Mouse (Mus musculus) liver, postnatal 0 days (tissue): ENCODE data around the gene Snx20.

Source experiments
- CTCF ChIP-seq: sonication (generic); IDR thresholded peaks from 2 replicates; pipeline ENCODE4 v1.5.1; 2016; ENCODE audit warnings: antibody characterized with exemption, low read depth
- EP300 ChIP-seq: IDR thresholded peaks from 2 replicates; pipeline ENCODE4 v1.6.1; 2016; ENCODE audit warnings: antibody characterized with exemption, low read depth, mild to moderate bottlenecking

- TF ChIP-seq CTCF: no peak
- TF ChIP-seq EP300: no peak
Observed at GRCm38 (mm10) chr8:88627265-88627991, 8.5 kb downstream of the Snx20 start.
